Mouse (Mus musculus) CH12.LX (cell line): Measurements from ENCODE around the gene Klc1. TPM values are rescaled to one million over a fixed set of nuclear protein-coding genes. Genes with fewer than 3 reads are reported as not detected.

Experiments used
- DNase-seq: peaks from one replicate; pipeline ENCODE4 v3.0.0-alpha.2; 2013; ENCODE audit errors: extremely low read depth
- H3K27ac ChIP-seq: 2 replicates; pipeline ENCODE4 v1.5.1; 2012; ENCODE audit warnings: low read depth, mild to moderate bottlenecking, control low read depth, moderate library complexity; ENCODE audit not compliant: insufficient read depth
- H3K27me3 ChIP-seq: replicated peaks from 2 replicates; pipeline ENCODE3; 2012; ENCODE audit warnings: inconsistent platforms
- H3K36me3 ChIP-seq, 2 experiments: replicated peaks in 1 of 2; 2 replicates each; pipeline versions ENCODE3 to v1.6.1; 2012; ENCODE audit warnings: inconsistent platforms in 1 of 2, low read length in 1 of 2, mild to moderate bottlenecking in 1 of 2, mixed read lengths in 1 of 2, moderate library complexity in 1 of 2; ENCODE audit not compliant: control insufficient read depth in 1 of 2, insufficient read depth in 1 of 2
- H3K4me1 ChIP-seq, 2 experiments: 2 replicates each; pipeline ENCODE4 v1.6.1; 2012; ENCODE audit warnings: inconsistent platforms in 1 of 2, moderate library complexity in 1 of 2; ENCODE audit not compliant: insufficient read depth in 2 of 2, control insufficient read depth in 1 of 2
- H3K4me2 ChIP-seq: 2 replicates; pipeline ENCODE4 v1.6.1; 2012; ENCODE audit warnings: low read depth, mild to moderate bottlenecking, control low read depth; ENCODE audit not compliant: poor library complexity, insufficient read depth, severe bottlenecking
- H3K4me3 ChIP-seq, 3 experiments: fragments of 150-350 bp in 1 of 3; sonication (generic) in 1 of 3; replicated peaks in 1 of 3; 2 replicates each; pipeline versions ENCODE3 to v1.5.1; 2011 to 2012; ENCODE audit warnings: low read depth in 2 of 3, low read length in 2 of 3, mild to moderate bottlenecking in 2 of 3, moderate library complexity in 2 of 3, control low read depth in 1 of 3, improper control_type of control experiment in 1 of 3, inconsistent platforms in 1 of 3, mixed read lengths in 1 of 3; ENCODE audit not compliant: poor library complexity in 1 of 3
- H3K79me2 ChIP-seq: replicated peaks from 2 replicates; pipeline ENCODE4 v1.6.1; 2012; ENCODE audit warnings: mild to moderate bottlenecking, moderate library complexity; ENCODE audit not compliant: control insufficient read depth, poor library complexity, insufficient read depth, severe bottlenecking; ENCODE audit errors: extremely low read depth
- H3K9ac ChIP-seq: 2 replicates; pipeline ENCODE4 v1.6.1; 2012; ENCODE audit warnings: low read depth, mild to moderate bottlenecking, control low read depth, moderate library complexity; ENCODE audit not compliant: insufficient read depth
- H3K9me3 ChIP-seq: replicated peaks from 2 replicates; pipeline ENCODE3; 2012; ENCODE audit warnings: low read length, inconsistent platforms, mixed read lengths
- BHLHE40 ChIP-seq: IDR thresholded peaks from 2 replicates; pipeline ENCODE4 v1.6.1; 2011; ENCODE audit warnings: mild to moderate bottlenecking, low read depth, low read length, improper control_type of control experiment
- CTCF ChIP-seq, 2 experiments: IDR thresholded peaks in 1 of 2; conservative IDR thresholded peaks in 1 of 2; 2 replicates each; pipeline ENCODE4 v1.5.1; 2011 to 2012; ENCODE audit warnings: low read depth in 2 of 2, low read length in 2 of 2, improper control_type of control experiment in 1 of 2, inconsistent platforms in 1 of 2, mild to moderate bottlenecking in 1 of 2, moderate library complexity in 1 of 2
- EP300 ChIP-seq: IDR thresholded peaks from 2 replicates; pipeline ENCODE4 v1.6.1; 2011; ENCODE audit warnings: low read length, improper control_type of control experiment
- IRF4 ChIP-seq: IDR thresholded peaks from 2 replicates; pipeline ENCODE4 v1.6.1; 2014; ENCODE audit warnings: low read depth, mild to moderate bottlenecking, inconsistent platforms, low read length, improper control_type of control experiment
- MAFK ChIP-seq: IDR thresholded peaks from 2 replicates; pipeline ENCODE4 v1.6.1; 2011; ENCODE audit warnings: low read length, improper control_type of control experiment; ENCODE audit not compliant: insufficient replicate concordance
- MYC ChIP-seq: IDR thresholded peaks from 2 replicates; pipeline ENCODE4 v1.6.1; 2011; ENCODE audit warnings: low read depth, mild to moderate bottlenecking, improper control_type of control experiment, low read length
- NELFE ChIP-seq: IDR thresholded peaks from 2 replicates; pipeline ENCODE4 v1.6.1; 2011; ENCODE audit warnings: low read depth, low read length, improper control_type of control experiment
- POLR2AphosphoS2 ChIP-seq: IDR thresholded peaks from 2 replicates; pipeline ENCODE4 v1.6.1; 2011; ENCODE audit warnings: low read depth, low read length, improper control_type of control experiment
- RAD21 ChIP-seq: IDR thresholded peaks from 2 replicates; pipeline ENCODE4 v1.6.1; 2011; ENCODE audit warnings: low read depth, mild to moderate bottlenecking, low read length, improper control_type of control experiment, moderate library complexity
- RCOR1 ChIP-seq: conservative IDR thresholded peaks from 2 replicates; pipeline ENCODE4 v1.6.1; 2012; ENCODE audit warnings: low read depth, mild to moderate bottlenecking, inconsistent platforms, low read length, improper control_type of control experiment
- SIN3A ChIP-seq: IDR thresholded peaks from 2 replicates; pipeline ENCODE4 v1.6.1; 2012; ENCODE audit warnings: low read length, improper control_type of control experiment, inconsistent platforms
- TBP ChIP-seq: conservative IDR thresholded peaks from 2 replicates; pipeline ENCODE4 v1.6.1; 2011; ENCODE audit warnings: low read depth, low read length, improper control_type of control experiment
- USF1 ChIP-seq: IDR thresholded peaks from 2 replicates; pipeline ENCODE4 v1.6.1; 2014; ENCODE audit warnings: low read depth, mild to moderate bottlenecking, inconsistent platforms, low read length, improper control_type of control experiment
- ZC3H11A ChIP-seq: IDR thresholded peaks from 2 replicates; pipeline ENCODE4 v1.6.1; 2012; ENCODE audit warnings: low read depth, mild to moderate bottlenecking, inconsistent platforms, low read length, improper control_type of control experiment
- ZKSCAN1 ChIP-seq: IDR thresholded peaks from 2 replicates; pipeline ENCODE4 v1.6.1; 2012; ENCODE audit warnings: low read depth, inconsistent platforms, low read length, improper control_type of control experiment, borderline replicate concordance
- dilution Hi-C: fragments of 300-500 bp; cut with MboI; formaldehyde crosslinking; loops from 2 replicates; pipeline ENCODE4 v1.14.3; 2020; ENCODE audit warnings: low sequenced_read_pairs; ENCODE audit not compliant: extremely low pct_unique_long_range_greater_than_20kb, extremely low pct_ligation_motif_present
- in situ Hi-C: fragments of 300-500 bp; cut with MboI; formaldehyde crosslinking; loops from 3 replicates; pipeline ENCODE4 v1.14.3; 2019; ENCODE audit warnings: low sequenced_read_pairs, low pct_ligation_motif_present, low pct_unique_long_range_greater_than_20kb, mixed read lengths
- polyA plus RNA-seq: library from polyadenylated mRNA; unstranded; fragments of >175 nt; gene quantifications from 2 replicates; pipeline ENCODE4 v1.2.1, GENCODE M21; 2012; ENCODE audit warnings: low read depth; ENCODE audit not compliant: insufficient read length
- total RNA-seq, 2 experiments: library from RNA; depleted of rRNA; stranded (reverse); fragments of 300-350 nt in 1 of 2; fragments of >200 nt in 1 of 2; gene quantifications; 2 replicates each; pipeline ENCODE4 v1.2.3; 2012 to 2014

The Klc1 gene
- total and polyA plus RNA-seq, 3 experiments: 45.6 to 77.0 (median 55.1) TPM

DNA sequence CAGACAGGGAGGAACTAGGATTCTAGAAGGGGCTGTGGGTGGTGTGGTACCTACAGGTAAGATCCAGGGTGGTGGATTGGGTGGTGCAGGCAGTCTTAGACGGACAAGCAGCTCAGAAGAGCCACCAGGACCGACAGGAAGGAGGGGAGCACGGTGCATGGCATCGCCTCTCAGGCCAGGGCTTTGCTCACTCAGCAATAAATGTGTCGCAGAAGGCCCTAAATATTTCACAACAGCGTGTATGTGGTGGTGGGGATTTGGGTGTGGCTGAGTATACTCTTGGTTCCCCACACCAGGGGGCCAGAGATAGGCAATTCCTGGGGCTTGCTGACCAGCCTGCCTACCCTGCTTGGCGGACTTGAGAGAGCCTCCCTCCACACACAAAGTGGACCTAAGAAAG lies 62.1 kb downstream of the Klc1 start:
- in situ Hi-C loops: no loop called here
- Histone ChIP-seq H3K4me2 (no peak overlapping the region), H3K9ac (no peak overlapping the region), H3K27me3 (no peaks in the 10 kb centered on the region), H3K79me2 (no peaks in the 10 kb centered on the region), H3K4me3 (no peak overlapping the region), H3K9me3 (no peaks in the 10 kb centered on the region), H3K4me1 (no peaks in the 10 kb centered on the region), H3K36me3 (peaks cover 15 to 44% of the 10 kb centered on the region in 2 experiments), H3K27ac (no peak overlapping the region)
- DNase-seq: no peak
- TF ChIP-seq IRF4: no peak
- dilution Hi-C loops: no loop called here

DNA sequence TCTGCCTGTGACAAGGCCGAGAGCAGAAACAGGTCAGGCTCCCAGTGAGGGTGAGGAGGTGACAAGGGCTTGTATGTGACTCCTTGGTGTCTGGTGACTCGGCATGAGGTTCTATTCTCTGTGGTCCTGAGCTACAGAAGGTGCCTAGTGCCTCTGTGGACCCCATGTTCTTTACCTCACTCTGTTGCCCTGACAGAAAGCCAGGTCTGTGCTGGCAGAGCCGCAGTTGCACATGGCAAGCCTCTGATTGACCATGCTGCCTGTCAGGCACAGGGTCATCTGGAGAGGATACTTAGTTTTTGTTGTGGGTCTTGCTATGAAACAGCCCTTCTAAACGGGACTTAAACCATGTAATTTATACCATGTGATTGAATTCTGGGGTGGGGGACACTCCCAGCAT lies 63.3 kb downstream of the Klc1 start:
- in situ Hi-C loops: no loop called here
- Histone ChIP-seq H3K27me3 (no peaks in the 10 kb centered on the region), H3K36me3 (peaks cover 23 to 51% of the 10 kb centered on the region in 2 experiments), H3K9ac (no peak overlapping the region), H3K9me3 (no peaks in the 10 kb centered on the region), H3K79me2 (no peaks in the 10 kb centered on the region), H3K4me2 (no peak overlapping the region), H3K4me1 (no peaks in the 10 kb centered on the region), H3K27ac (no peak overlapping the region), H3K4me3 (no peak overlapping the region)
- DNase-seq: no peak
- TF ChIP-seq ZC3H11A: no peak
- TF ChIP-seq IRF4: no peak
- TF ChIP-seq ZKSCAN1: no peak
- no peak for TF ChIP-seq RAD21
- no peak for TF ChIP-seq USF1
- TF ChIP-seq MYC: no peak
- no peak for TF ChIP-seq MAFK
- TF ChIP-seq TBP: no peak
- TF ChIP-seq POLR2AphosphoS2: no peak
- TF ChIP-seq BHLHE40: no peak
- dilution Hi-C loops: no loop called here

DNA sequence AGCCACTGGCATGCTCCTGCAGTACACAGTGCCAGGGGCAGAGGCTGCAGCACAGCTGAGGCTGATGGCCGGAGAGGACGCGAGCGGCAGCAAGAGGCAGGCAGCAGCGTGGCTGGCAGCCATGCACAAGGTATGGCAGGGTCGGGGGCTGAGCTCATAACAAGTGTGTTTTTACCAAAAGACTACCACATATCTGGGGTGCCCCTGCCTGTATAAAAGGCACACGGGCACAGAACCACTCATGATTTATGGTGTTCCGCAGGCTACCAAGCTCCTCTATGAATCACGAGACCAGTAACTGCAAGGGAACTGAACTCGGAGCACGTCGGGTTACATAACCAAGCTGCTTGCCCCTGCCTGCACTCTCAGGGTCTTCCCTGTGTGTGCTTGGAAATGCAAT lies 68.9 kb downstream of the Klc1 start:
- no peak overlapping the region for H3K27ac ChIP-seq
- no peaks in the 10 kb centered on the region for H3K9me3 ChIP-seq
- no peaks in the 10 kb centered on the region for H3K79me2 ChIP-seq
- H3K36me3 ChIP-seq: peaks cover 40 to 89% of the 10 kb centered on the region in 2 experiments
- peaks cover 0 to 24% of the 10 kb centered on the region in 2 experiments; a peak in 2 of 4 replicates for H3K4me1 ChIP-seq
- H3K9ac ChIP-seq: no peak overlapping the region
- in situ Hi-C loops: no loop called here
- no peak for DNase-seq
- TF ChIP-seq ZC3H11A (no peak), CTCF (conservative IDR thresholded peaks at IDR 0.05 in 1 of 2, IDR thresholded peaks at IDR 0.05 in 1 of 2; ENCODE audit: low read depth in 2 of 2, low read length in 2 of 2) (no peak), EP300 (no peak), SIN3A (no peak), BHLHE40 (no peak), NELFE (no peak), RCOR1 (no peak)
- no peak overlapping the region for H3K4me2 ChIP-seq
- dilution Hi-C loops: no loop called here
- H3K27me3 ChIP-seq: no peaks in the 10 kb centered on the region
- H3K4me3 ChIP-seq: no peak overlapping the region
